Mouse (Mus musculus): ENCODE measurements around the gene Prkn.

DNA sequence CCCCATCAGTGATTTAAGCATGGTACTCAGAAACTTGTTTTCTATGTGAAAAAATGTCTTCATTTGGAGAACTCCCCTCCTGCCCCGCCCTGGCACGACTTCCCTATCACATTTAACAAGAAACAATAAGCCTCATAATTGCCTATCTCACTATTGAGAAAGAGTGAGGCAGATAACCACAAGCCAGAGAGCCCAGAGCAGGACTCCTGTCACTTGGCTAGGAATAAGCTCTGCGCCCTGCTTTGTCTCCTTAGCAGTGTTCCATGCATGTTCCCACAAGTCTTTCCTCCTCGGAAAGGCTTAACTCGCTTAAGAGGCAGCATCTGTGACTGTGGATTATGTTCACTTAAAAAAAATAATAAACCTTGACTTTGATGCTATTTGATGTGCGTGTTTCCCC lies 798.3 kb downstream of the Prkn start:
- TF ChIP-seq POLR2A (IDR thresholded peaks at IDR 0.05; ENCODE audit: extremely low read depth, insufficient read depth, low read length) (no peak), CTCF (IDR thresholded peaks at IDR 0.05; ENCODE audit: low read depth, low read length) (no peak)

All from liver, adult 2 months (tissue).